Comparison of ENCODE assay signal across 15 mouse cellular contexts in the genomic region with DNA sequence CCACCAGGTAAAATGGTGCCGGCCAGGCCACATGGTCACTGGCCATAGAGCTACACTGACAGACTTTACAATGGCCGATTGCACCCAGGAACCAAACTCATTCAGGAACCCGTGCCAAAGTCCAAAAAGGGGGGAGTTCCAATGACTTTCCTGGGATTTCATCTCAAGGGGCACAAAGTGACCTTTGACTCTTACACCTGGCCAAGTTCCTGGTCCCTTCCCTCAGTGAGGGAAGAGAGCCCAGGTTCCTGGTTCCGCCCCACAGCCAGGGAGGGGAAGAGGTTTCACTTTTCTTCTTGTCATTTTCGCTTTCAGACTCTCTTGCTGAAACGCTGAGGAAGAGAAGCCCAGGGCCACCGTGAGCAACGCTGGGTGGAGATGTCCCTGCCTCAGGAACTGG. TPM values are rescaled to one million over a fixed set of nuclear protein-coding genes. Genes with fewer than 3 reads are reported as not detected.
A peak's percentile ranks its signal among the peaks of the same experiment; 100 is the strongest.
DNase-seq lines count a peak whose midpoint lies in the region; ATAC-seq lines count a peak whose summit lies in the region.
"Had no signal": no experiment of that assay in that cellular context is flagged by ENCODE, and none has a peak within 500 bp of the region (broad histone marks: within the 10 kb centered on the region; RNA-seq: fewer than 3 reads in every experiment).

A gene (plus strand): TSS at position 251 of the 400 bp plus-strand sequence.

- H3K4me2 ChIP-seq in lung, embryonic 15.5 days = no peak within 1 kb of the TSS
- H3K4me2 ChIP-seq in embryonic facial prominence, embryonic 15.5 days (replicated peaks) = no peak within 1 kb of the TSS
- no peak within 1 kb of the TSS for H3K4me2 ChIP-seq in midbrain, embryonic 16.5 days (ENCODE audit: low read length)
- no peak within 1 kb of the TSS for H3K4me2 ChIP-seq in neural tube, embryonic 15.5 days
- H3K4me2 ChIP-seq: liver, embryonic 13.5 days had no signal

- H3K27me3 ChIP-seq in lung, embryonic 15.5 days = no peaks in the 10 kb centered on the region
- no peaks in the 10 kb centered on the region for H3K27me3 ChIP-seq in embryonic facial prominence, embryonic 15.5 days
- no peaks in the 10 kb centered on the region for H3K27me3 ChIP-seq in midbrain, embryonic 16.5 days (ENCODE audit: control insufficient read depth, insufficient read depth, low read depth, low read length)
- H3K27me3 ChIP-seq in neural tube, embryonic 15.5 days (replicated peaks) = no peaks in the 10 kb centered on the region
- H3K27me3 ChIP-seq: liver, embryonic 13.5 days had no signal

- DNase-seq in lung, postnatal 4 days = no peak
- DNase-seq in kidney, adult 8-10 months = peak; percentile 87 to 89
- no peak for DNase-seq in left cerebral cortex, adult 11 months (ENCODE audit: low spot score)
- DNase-seq in heart, adult 18-20 months = no peak
- DNase-seq: cerebellum, adult 9-11 months; forebrain, postnatal 0 days; heart, postnatal 10 days; liver, embryonic 13.5 days; right cerebral cortex, postnatal 4 days had no signal

- 84% methylated on average over 8 of the region's 8 CpGs for WGBS in lung, embryonic 15.5 days
- WGBS in embryonic facial prominence, embryonic 15.5 days = 86% methylated on average over 8 of the region's 8 CpGs
- WGBS in midbrain, embryonic 16.5 days = 94% methylated on average over 8 of the region's 8 CpGs
- WGBS in neural tube, embryonic 15.5 days = 92% methylated on average over 8 of the region's 8 CpGs

- no peaks in the 10 kb centered on the region for H3K36me3 ChIP-seq in lung, embryonic 15.5 days
- no peaks in the 10 kb centered on the region for H3K36me3 ChIP-seq in embryonic facial prominence, embryonic 15.5 days
- no peaks in the 10 kb centered on the region for H3K36me3 ChIP-seq in midbrain, embryonic 16.5 days (ENCODE audit: control insufficient read depth, insufficient read depth, low read length)
- H3K36me3 ChIP-seq in neural tube, embryonic 15.5 days = no peaks in the 10 kb centered on the region
- H3K36me3 ChIP-seq: liver, embryonic 13.5 days had no signal

- no peaks in the 10 kb centered on the region for H3K9me3 ChIP-seq in lung, embryonic 15.5 days
- no peaks in the 10 kb centered on the region for H3K9me3 ChIP-seq in embryonic facial prominence, embryonic 15.5 days (replicated peaks)
- no peaks in the 10 kb centered on the region for H3K9me3 ChIP-seq in midbrain, embryonic 16.5 days (replicated peaks; ENCODE audit: control insufficient read depth, low read length, poor library complexity, severe bottlenecking)
- no peaks in the 10 kb centered on the region for H3K9me3 ChIP-seq in neural tube, embryonic 15.5 days (replicated peaks)
- H3K9me3 ChIP-seq: liver, embryonic 13.5 days had no signal

- no peak for ATAC-seq in lung, embryonic 15.5 days (ENCODE audit: borderline replicate concordance, extremely low read depth, low FRiP score, low TSS enrichment)
- ATAC-seq in embryonic facial prominence, embryonic 15.5 days (ENCODE audit: insufficient number of reproducible peaks, low FRiP score, low TSS enrichment, low read depth) = no peak
- no peak for ATAC-seq in midbrain, embryonic 16.5 days
- no peak for ATAC-seq in neural tube, embryonic 15.5 days (ENCODE audit: low FRiP score)
- ATAC-seq: forebrain, postnatal 0 days; inflammation-experienced regulatory T-cells, adult 6 months had no signal

- no peak within 1 kb of the TSS for H3K9ac ChIP-seq in lung, embryonic 15.5 days
- no peak within 1 kb of the TSS for H3K9ac ChIP-seq in embryonic facial prominence, embryonic 15.5 days
- no peak within 1 kb of the TSS for H3K9ac ChIP-seq in midbrain, embryonic 16.5 days (ENCODE audit: low read depth, low read length)
- no peak within 1 kb of the TSS for H3K9ac ChIP-seq in neural tube, embryonic 15.5 days (replicated peaks)
- H3K9ac ChIP-seq: forebrain, postnatal 0 days; liver, embryonic 13.5 days had no signal

- H3K27ac ChIP-seq in lung, embryonic 15.5 days = no peak within 1 kb of the TSS
- H3K27ac ChIP-seq in embryonic facial prominence, embryonic 15.5 days (replicated peaks) = no peak within 1 kb of the TSS
- peak within 1 kb of the TSS; percentile 65; the same call in 1 of the 2 replicates for H3K27ac ChIP-seq in midbrain, embryonic 16.5 days (ENCODE audit: low read length)
- H3K27ac ChIP-seq in neural tube, embryonic 15.5 days (replicated peaks) = no peak within 1 kb of the TSS
- H3K27ac ChIP-seq: liver, embryonic 13.5 days had no signal

- H3K4me3 ChIP-seq in lung, embryonic 15.5 days = no peak within 1 kb of the TSS
- H3K4me3 ChIP-seq in embryonic facial prominence, embryonic 15.5 days (replicated peaks) = no peak within 1 kb of the TSS
- H3K4me3 ChIP-seq in midbrain, embryonic 16.5 days (ENCODE audit: low read depth, low read length) = no peak within 1 kb of the TSS
- no peak within 1 kb of the TSS for H3K4me3 ChIP-seq in neural tube, embryonic 15.5 days (replicated peaks)
- H3K4me3 ChIP-seq: liver, embryonic 13.5 days had no signal

- H3K4me1 ChIP-seq in lung, embryonic 15.5 days = no peaks in the 10 kb centered on the region
- H3K4me1 ChIP-seq in embryonic facial prominence, embryonic 15.5 days = peaks cover 19% of the 10 kb centered on the region
- peaks cover 27% of the 10 kb centered on the region for H3K4me1 ChIP-seq in midbrain, embryonic 16.5 days (ENCODE audit: control insufficient read depth, insufficient read depth, low read length)
- H3K4me1 ChIP-seq in neural tube, embryonic 15.5 days = peaks cover 20% of the 10 kb centered on the region

RNA-seq across cellular contexts. Expression of the gene that starts here (rescaled TPM):
- polyA plus RNA-seq in lung, embryonic 15.5 days (2015; fragmentation: Nextera tagmentation; extraction: Ambion mirVana) = 14.7 and 17.5 TPM in 2 replicates
- 9.2 and 10.9 TPM in 2 replicates for polyA plus RNA-seq in embryonic facial prominence, embryonic 15.5 days (2015; fragmentation: Nextera tagmentation; extraction: Ambion mirVana)
- 2.6 and 4.3 TPM in 2 replicates for polyA plus RNA-seq in midbrain, embryonic 16.5 days (2015; fragmentation: Nextera tagmentation; extraction: Ambion mirVana)
- 2.6 and 6.5 TPM in 2 replicates for polyA plus RNA-seq in neural tube, embryonic 15.5 days (2015; fragmentation: Nextera tagmentation; extraction: Ambion mirVana)
- total RNA-seq in heart, adult 18-20 months (2021) = 1 to 10 TPM; 1.8 to 3.8 TPM
- total RNA-seq: granulocyte monocyte progenitor cell, adult 5-6 weeks had no signal

Comparison
In these comparisons a context has a peak if more than half of its experiments do, and no peak if none do; other contexts are left out.
1. DNase-seq: peak in kidney, adult 8-10 months (2 of 2); none in lung, postnatal 4 days (0 of 2), left cerebral cortex, adult 11 months (single experiment) and heart, adult 18-20 months (0 of 2).